Mouse (Mus musculus): ENCODE measurements around the gene Tet2.

Tet2 gene

GRCm38 (mm10) chr3:133436279-133436860, 108.6 kb downstream of the Tet2 start:
- DNase-seq (ENCODE audit: low spot score), result no peak

- DNase-seq (ENCODE audit: low spot score), result no peak
These were observed 109.2 kb downstream of the Tet2 start for GRCm38 (mm10) chr3:133435774-133436148.

- no peak for DNase-seq (ENCODE audit: low spot score)
These were observed 109.7 kb downstream of the Tet2 start for GRCm38 (mm10) chr3:133435141-133435773.

- DNase-seq (ENCODE audit: low spot score), result no peak
These were observed 115.4 kb downstream of the Tet2 start for GRCm38 (mm10) chr3:133429394-133430173.

GRCm38 (mm10) chr3:133428003-133428402, 116.9 kb downstream of the Tet2 start:
- DNase-seq (ENCODE audit: low spot score), result no peak

GRCm38 (mm10) chr3:133423073-133423472, 121.9 kb downstream of the Tet2 start:
- no peak for DNase-seq (ENCODE audit: low spot score)

GRCm38 (mm10) chr3:133414747-133415146, 130.2 kb downstream of the Tet2 start:
- no peak for DNase-seq (ENCODE audit: low spot score)
